Mouse (Mus musculus) myocyte (in vitro differentiated cells): ENCODE measurements around the gene Defa30.

Experiments used
- CEBPB ChIP-seq: IDR thresholded peaks from 2 replicates; pipeline ENCODE4 v1.6.1; 2011; ENCODE audit warnings: mild to moderate bottlenecking, moderate library complexity; ENCODE audit not compliant: poor library complexity, insufficient read depth, severe bottlenecking
- MAX ChIP-seq: IDR thresholded peaks from one replicate; pipeline ENCODE4 v1.6.1; 2011; ENCODE audit warnings: low read depth, mild to moderate bottlenecking, control low read depth
- POLR2A ChIP-seq: IDR thresholded peaks from one replicate; pipeline ENCODE4 v1.6.1; 2011; ENCODE audit warnings: low read depth, mild to moderate bottlenecking, control low read depth, moderate library complexity; ENCODE audit not compliant: insufficient read length
- POLR2AphosphoS2 ChIP-seq: IDR thresholded peaks from one replicate; pipeline ENCODE4 v1.6.1; 2011; ENCODE audit warnings: low read depth, control low read depth; ENCODE audit not compliant: insufficient read length
- REST ChIP-seq: IDR thresholded peaks from one replicate; pipeline ENCODE4 v1.6.1; 2011; ENCODE audit warnings: mild to moderate bottlenecking, control low read depth, moderate library complexity; ENCODE audit not compliant: insufficient read depth, insufficient read length
- TCF12 ChIP-seq: IDR thresholded peaks from one replicate; pipeline ENCODE4 v1.6.1; 2011; ENCODE audit warnings: mild to moderate bottlenecking, control low read depth; ENCODE audit not compliant: poor library complexity, insufficient read depth, severe bottlenecking
- USF1 ChIP-seq: IDR thresholded peaks from one replicate; pipeline ENCODE4 v1.6.1; 2011; ENCODE audit warnings: low read depth, mild to moderate bottlenecking, control low read depth, moderate library complexity

- TF ChIP-seq POLR2AphosphoS2 (no peak), POLR2A (no peak), USF1 (no peak), TCF12 (no peak), MAX (no peak), CEBPB (no peak), REST (no peak)
Observed at GRCm38 (mm10) chr8:21093106-21093505, 41.3 kb upstream of the Defa30 start.
